Mouse (Mus musculus): Measurements from ENCODE around the gene Ift80. TPM values are rescaled to one million over a fixed set of nuclear protein-coding genes. Genes with fewer than 3 reads are reported as not detected.
A peak's percentile ranks its signal among the peaks of the same experiment; 100 is the strongest.

The Ift80 gene
- total and polyA plus RNA-seq, 3 experiments: 4.6 to 8.4 TPM; not detected in 1

DNA sequence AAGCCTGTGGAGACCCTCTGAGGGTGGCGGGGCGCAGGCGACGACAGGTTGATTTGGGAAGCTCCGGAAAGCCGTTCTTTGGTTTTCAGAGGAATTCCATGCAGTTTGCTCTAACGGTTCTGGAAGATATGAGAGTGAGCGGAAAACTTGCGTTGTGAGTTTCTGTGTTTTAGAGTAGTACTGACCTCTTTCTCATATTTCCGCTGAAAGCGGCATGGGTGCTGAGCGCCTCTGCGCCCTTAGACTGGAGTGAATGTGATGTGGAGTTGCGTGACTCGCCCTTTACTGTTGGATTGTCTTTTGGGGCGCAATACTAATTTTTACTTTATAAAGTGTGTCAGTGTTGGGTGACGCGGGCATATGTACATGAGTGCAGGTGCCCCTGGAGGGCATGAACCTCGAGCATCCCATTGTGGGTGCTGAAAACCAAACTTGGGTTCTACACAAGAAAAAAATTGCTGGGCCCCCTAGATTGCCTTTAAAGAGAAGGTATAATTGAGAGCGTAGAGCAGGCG lies 1.9 kb upstream of the Ift80 start:
- H3K79me2 ChIP-seq (ENCODE audit: control insufficient read depth, insufficient read depth, low read length, poor library complexity): peaks cover 43% of the 10 kb centered on the region
- H3K4me1 ChIP-seq (ENCODE audit: control insufficient read depth in 1 of 2, insufficient read depth in 2 of 2, low read length in 2 of 2): peaks cover 2 to 30% of the 10 kb centered on the region in 2 experiments; a peak in 2 of 4 replicates
- H3K27me3 ChIP-seq (ENCODE audit: control insufficient read depth in 1 of 2, insufficient read depth in 2 of 2, low read length in 2 of 2): no peaks in the 10 kb centered on the region
- H3K4me3 ChIP-seq (ENCODE audit: control insufficient read depth in 1 of 2, insufficient read depth in 1 of 2, low read depth in 2 of 2, low read length in 2 of 2): peak overlapping the region; percentile 81 to 95
- H3K9me3 ChIP-seq (replicated peaks; ENCODE audit: insufficient read depth, low read length): no peaks in the 10 kb centered on the region
- H3K36me3 ChIP-seq (ENCODE audit: control insufficient read depth in 1 of 2, insufficient read depth in 2 of 2, low read length in 2 of 2): peaks cover 24 to 30% of the 10 kb centered on the region in 2 experiments
- TF ChIP-seq RAD21 (IDR thresholded peaks at IDR 0.05; ENCODE audit: low read depth, low read length): no peak
- TF ChIP-seq HCFC1 (IDR thresholded peaks at IDR 0.05; ENCODE audit: low read depth, low read length): no peak
- no peak for TF ChIP-seq RCOR1 (IDR thresholded peaks at IDR 0.05; ENCODE audit: low read depth, low read length)
- TF ChIP-seq MAFK (IDR thresholded peaks at IDR 0.05; ENCODE audit: borderline replicate concordance, low read depth, low read length): no peak
- no peak for TF ChIP-seq NELFE (IDR thresholded peaks at IDR 0.05; ENCODE audit: low read depth, low read length)
- TF ChIP-seq GABPA (IDR thresholded peaks at IDR 0.05; ENCODE audit: low read depth, low read length): no peak
- TF ChIP-seq JUND (IDR thresholded peaks at IDR 0.05; ENCODE audit: low read depth, low read length): no peak
- DNase-seq (ENCODE audit: low read depth, low spot score): peak; percentile 56
- peak overlapping the region; percentile 85 for H3K27ac ChIP-seq (ENCODE audit: control insufficient read depth, low read depth, low read length)
- H3K9ac ChIP-seq (ENCODE audit: control insufficient read depth, low read depth, low read length, poor library complexity, severe bottlenecking): peak overlapping the region; percentile 91

DNA sequence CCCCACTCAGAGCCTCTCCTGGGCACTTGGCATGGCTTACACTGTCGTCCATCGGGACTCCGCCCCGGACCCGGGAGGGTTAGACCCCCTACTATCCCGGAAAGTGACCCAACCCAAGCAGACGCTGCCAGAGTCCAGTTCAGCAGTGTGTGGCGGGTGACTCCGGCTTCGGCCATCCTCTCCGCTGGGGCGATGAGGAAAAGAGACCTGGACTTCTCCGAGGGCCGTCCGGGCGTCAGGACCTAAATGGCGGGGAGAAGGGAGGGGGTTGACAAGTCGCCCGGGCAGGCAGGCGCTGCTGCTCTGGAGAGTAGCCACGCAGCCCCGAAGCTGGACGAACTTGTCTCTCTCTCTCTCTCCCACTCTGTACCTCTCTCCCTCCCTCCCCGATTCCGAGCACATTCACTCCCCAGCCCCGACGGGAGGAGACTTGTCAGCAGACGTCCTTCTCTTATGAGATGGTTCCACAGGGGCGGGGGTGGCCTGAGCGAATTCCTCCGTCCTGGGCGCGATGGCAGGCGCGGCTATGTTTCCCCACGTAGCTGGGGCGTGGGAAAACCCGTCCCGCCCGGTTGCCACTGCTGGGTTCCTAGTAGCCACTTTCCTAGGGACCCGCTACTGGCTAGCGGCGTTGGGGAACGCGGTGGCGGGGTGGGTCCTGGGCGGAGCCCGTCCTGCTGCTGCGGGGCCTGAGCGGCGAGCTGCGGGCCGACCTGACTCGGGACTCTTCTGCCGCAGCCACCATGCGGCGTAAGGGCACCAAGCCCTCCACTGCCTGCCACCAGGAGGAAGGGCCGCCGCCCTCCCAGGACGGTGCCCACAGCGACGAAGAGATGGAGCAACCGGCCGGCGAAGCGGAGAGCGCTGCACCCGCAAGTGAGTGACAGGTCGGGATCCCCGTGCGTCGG lies 1.2 kb upstream of the Ift80 start:
- peak overlapping the region; percentile 91 for H3K9ac ChIP-seq (ENCODE audit: control insufficient read depth, low read depth, low read length, poor library complexity, severe bottlenecking)
- H3K4me1 ChIP-seq (ENCODE audit: control insufficient read depth in 1 of 2, insufficient read depth in 2 of 2, low read length in 2 of 2): peaks cover 2 to 23% of the 10 kb centered on the region in 2 experiments; a peak in 2 of 4 replicates
- no peaks in the 10 kb centered on the region for H3K9me3 ChIP-seq (replicated peaks; ENCODE audit: insufficient read depth, low read length)
- H3K79me2 ChIP-seq (ENCODE audit: control insufficient read depth, insufficient read depth, low read length, poor library complexity): peaks cover 43% of the 10 kb centered on the region
- peak overlapping the region; percentile 85 for H3K27ac ChIP-seq (ENCODE audit: control insufficient read depth, low read depth, low read length)
- peak overlapping the region; percentile 81 to 95 for H3K4me3 ChIP-seq (ENCODE audit: control insufficient read depth in 1 of 2, insufficient read depth in 1 of 2, low read depth in 2 of 2, low read length in 2 of 2)
- no peaks in the 10 kb centered on the region for H3K27me3 ChIP-seq (ENCODE audit: control insufficient read depth in 1 of 2, insufficient read depth in 2 of 2, low read length in 2 of 2)
- DNase-seq (ENCODE audit: low read depth, low spot score): peak; percentile 66
- peaks cover 24 to 25% of the 10 kb centered on the region in 2 experiments for H3K36me3 ChIP-seq (ENCODE audit: control insufficient read depth in 1 of 2, insufficient read depth in 2 of 2, low read length in 2 of 2)
- TF ChIP-seq MXI1 (IDR thresholded peaks at IDR 0.05; ENCODE audit: low read depth, low read length) (peak; percentile 48; the same call in 1 of the 2 replicates), GABPA (IDR thresholded peaks at IDR 0.05; ENCODE audit: low read depth, low read length) (no peak), CHD1 (IDR thresholded peaks at IDR 0.05; ENCODE audit: low read depth, low read length) (no peak), ZC3H11A (IDR thresholded peaks at IDR 0.05; ENCODE audit: low read depth, low read length) (no peak), EP300 (IDR thresholded peaks at IDR 0.05; ENCODE audit: low read depth in 1 of 2, low read length in 2 of 2) (no peak)

DNA sequence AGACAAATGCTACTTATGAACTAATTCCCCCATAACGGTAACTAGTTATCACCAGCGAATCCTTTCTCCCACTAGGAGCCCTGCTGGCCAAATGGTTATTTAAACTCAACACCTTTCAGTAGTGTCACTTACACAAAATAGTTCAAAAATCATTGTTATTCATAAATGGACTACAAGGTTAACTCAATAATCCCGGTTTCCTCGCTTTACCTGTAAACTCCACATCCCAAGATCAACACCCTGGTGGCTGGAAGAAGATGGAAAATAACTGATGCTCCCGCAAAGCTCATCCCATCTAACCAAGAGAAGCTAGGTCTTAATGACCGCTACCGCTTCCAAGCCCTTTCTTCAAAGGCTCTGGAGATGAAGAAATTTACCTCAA lies 324 bp downstream of the Ift80 start:
- H3K79me2 ChIP-seq (ENCODE audit: control insufficient read depth, insufficient read depth, low read length, poor library complexity): peaks cover 38% of the 10 kb centered on the region
- H3K9me3 ChIP-seq (replicated peaks; ENCODE audit: insufficient read depth, low read length): no peaks in the 10 kb centered on the region
- TF ChIP-seq POLR2AphosphoS5 (IDR thresholded peaks at IDR 0.05; ENCODE audit: borderline replicate concordance, low read depth, low read length) (no peak), ZKSCAN1 (IDR thresholded peaks at IDR 0.05; ENCODE audit: low read depth, low read length) (no peak), USF2 (IDR thresholded peaks at IDR 0.05; ENCODE audit: borderline replicate concordance in 1 of 2, insufficient read depth in 1 of 2, low read depth in 1 of 2, low read length in 2 of 2) (no peak), UBTF (IDR thresholded peaks at IDR 0.05; ENCODE audit: borderline replicate concordance, insufficient read depth, low read depth, low read length) (no peak)
- H3K36me3 ChIP-seq (ENCODE audit: control insufficient read depth in 1 of 2, insufficient read depth in 2 of 2, low read length in 2 of 2): peaks cover 13 to 18% of the 10 kb centered on the region in 2 experiments
- peak overlapping the region; percentile 90 for H3K9ac ChIP-seq (ENCODE audit: control insufficient read depth, low read depth, low read length, poor library complexity, severe bottlenecking)
- peak overlapping the region; percentile 86 to 94 for H3K4me3 ChIP-seq (ENCODE audit: control insufficient read depth in 1 of 2, insufficient read depth in 1 of 2, low read depth in 2 of 2, low read length in 2 of 2)
- peaks cover 2 to 10% of the 10 kb centered on the region in 2 experiments; a peak in 2 of 4 replicates for H3K4me1 ChIP-seq (ENCODE audit: control insufficient read depth in 1 of 2, insufficient read depth in 2 of 2, low read length in 2 of 2)
- no peaks in the 10 kb centered on the region for H3K27me3 ChIP-seq (ENCODE audit: control insufficient read depth in 1 of 2, insufficient read depth in 2 of 2, low read length in 2 of 2)
- DNase-seq (ENCODE audit: low read depth, low spot score): no peak
- peak overlapping the region; percentile 30 for H3K27ac ChIP-seq (ENCODE audit: control insufficient read depth, low read depth, low read length)
